Mouse (Mus musculus) cerebellum, postnatal 4 days (tissue): ENCODE data around the gene Ccm2l.

Experiments used
- DNase-seq, 2 experiments: peaks; one replicate each; pipeline ENCODE4 v3.0.0; 2022; ENCODE audit warnings: low spot score in 2 of 2, mixed read lengths in 1 of 2

Gene Ccm2l

GRCm38 (mm10) chr2:153052700-153053351, 12.9 kb upstream of the Ccm2l start:
- DNase-seq: no peak

- DNase-seq: no peak
These were observed 11.9 kb upstream of the Ccm2l start for GRCm38 (mm10) chr2:153053896-153054295.

GRCm38 (mm10) chr2:153055270-153055920, 10.4 kb upstream of the Ccm2l start:
- DNase-seq: no peak

GRCm38 (mm10) chr2:153058365-153058764, 7.4 kb upstream of the Ccm2l start:
- no peak for DNase-seq

GRCm38 (mm10) chr2:153060216-153060615, 5.5 kb upstream of the Ccm2l start:
- DNase-seq: no peak

- DNase-seq: no peak
These were observed 2.4 kb upstream of the Ccm2l start for GRCm38 (mm10) chr2:153063394-153063793.

- DNase-seq: no peak
These were observed 1.4 kb upstream of the Ccm2l start for GRCm38 (mm10) chr2:153064190-153064970.

GRCm38 (mm10) chr2:153066991-153067390, 1.2 kb downstream of the Ccm2l start:
- no peak for DNase-seq

GRCm38 (mm10) chr2:153070762-153071490, 5.2 kb downstream of the Ccm2l start:
- peak in 1 of 2 experiments; percentile 39 for DNase-seq

- DNase-seq: peak in 1 of 2 experiments; percentile 66
These were observed 5.9 kb downstream of the Ccm2l start for GRCm38 (mm10) chr2:153071491-153072184.

GRCm38 (mm10) chr2:153074651-153075050, 8.9 kb downstream of the Ccm2l start:
- no peak for DNase-seq

- no peak for DNase-seq
These were observed 10.2 kb downstream of the Ccm2l start for GRCm38 (mm10) chr2:153075961-153076360.

- peak; percentile 54 to 82 for DNase-seq
These were observed 15.2 kb downstream of the Ccm2l start for GRCm38 (mm10) chr2:153080841-153081523.

- DNase-seq: no peak
These were observed 16.1 kb downstream of the Ccm2l start for GRCm38 (mm10) chr2:153081866-153082265.

- DNase-seq: no peak
These were observed 17.5 kb downstream of the Ccm2l start for GRCm38 (mm10) chr2:153083275-153083674.

GRCm38 (mm10) chr2:153083824-153084223, 18.1 kb downstream of the Ccm2l start:
- no peak for DNase-seq

GRCm38 (mm10) chr2:153084261-153084976, 18.7 kb downstream of the Ccm2l start:
- no peak for DNase-seq

GRCm38 (mm10) chr2:153085556-153085955, 19.8 kb downstream of the Ccm2l start:
- no peak for DNase-seq

GRCm38 (mm10) chr2:153086166-153086565, 20.4 kb downstream of the Ccm2l start:
- DNase-seq: no peak

GRCm38 (mm10) chr2:153087091-153087490, 21.3 kb downstream of the Ccm2l start:
- no peak for DNase-seq
